Mouse (Mus musculus) liver, embryonic 14.5 days (tissue): ENCODE measurements around the gene Lhfpl2.

Experiments used
- CTCF ChIP-seq: IDR thresholded peaks from 2 replicates; pipeline ENCODE4 v1.5.1; 2016; ENCODE audit warnings: antibody characterized with exemption, low read depth, control low read depth
- EP300 ChIP-seq: IDR thresholded peaks from 2 replicates; pipeline ENCODE4 v1.6.1; 2016; ENCODE audit warnings: antibody characterized with exemption, low read depth

GRCm38 (mm10) chr13:94135180-94135579, 77.6 kb downstream of the Lhfpl2 start:
- TF ChIP-seq EP300 (no peak), CTCF (no peak)
